Mouse (Mus musculus): ENCODE results near the gene Elac2.

DNA sequence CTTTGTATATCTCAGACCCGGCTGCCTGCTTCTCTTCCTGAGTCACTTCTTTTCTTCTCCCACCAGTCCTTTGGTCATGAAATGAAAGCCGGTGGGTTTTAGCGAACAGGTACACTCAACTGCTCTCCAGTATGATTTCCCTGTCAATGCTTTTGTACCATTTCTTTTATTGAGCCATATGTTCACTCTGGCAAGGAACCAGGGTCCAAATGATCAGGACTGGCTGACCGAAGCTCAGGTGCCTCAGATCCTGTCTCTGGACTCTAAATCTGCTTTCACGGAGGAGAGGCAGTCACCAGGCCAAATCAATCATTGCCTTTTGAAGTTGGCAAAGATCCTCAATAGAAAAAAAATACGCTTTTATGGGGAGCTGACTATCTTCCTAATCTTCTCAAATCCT is 61.7 kb downstream of the Elac2 start:
- no peak for TF ChIP-seq CTCF (IDR thresholded peaks at IDR 0.05; ENCODE audit: low read depth, low read length)
- no peak for TF ChIP-seq GATA1 (IDR thresholded peaks at IDR 0.05; ENCODE audit: borderline replicate concordance, low read length)
- no peak for TF ChIP-seq POLR2AphosphoS5 (IDR thresholded peaks at IDR 0.05; ENCODE audit: insufficient replicate concordance, low read depth, low read length)
